Mouse (Mus musculus) stomach, embryonic 15.5 days (tissue): Measurements from ENCODE around the gene Pld1. TPM values are rescaled to one million over a fixed set of nuclear protein-coding genes. Genes with fewer than 3 reads are reported as not detected.

Experiments
- ATAC-seq: fragments of 200-750 bp; cut with Nextera tagmentation; 2 replicates; pipeline ENCODE4 v1.8.0; 2017; ENCODE audit warnings: low read depth, moderate number of reproducible peaks, moderate TSS enrichment; ENCODE audit not compliant: insufficient read depth, low FRiP score
- H3K27ac ChIP-seq: fragments of 300-500 bp; sonication (generic); 2 replicates; pipeline ENCODE4 v1.5.1; 2015; ENCODE audit warnings: mild to moderate bottlenecking, inconsistent platforms
- H3K27me3 ChIP-seq: fragments of 300-500 bp; sonication (generic); replicated peaks from 2 replicates; pipeline ENCODE4 v1.6.1; 2015; ENCODE audit warnings: inconsistent platforms
- H3K36me3 ChIP-seq: fragments of 300-500 bp; sonication (generic); 2 replicates; pipeline ENCODE4 v1.6.1; 2015; ENCODE audit warnings: inconsistent platforms
- H3K4me1 ChIP-seq: fragments of 300-500 bp; sonication (generic); 2 replicates; pipeline ENCODE4 v1.6.1; 2015; ENCODE audit warnings: inconsistent platforms
- H3K4me2 ChIP-seq: fragments of 300-500 bp; sonication (generic); 2 replicates; pipeline ENCODE4 v1.6.1; 2015; ENCODE audit warnings: mild to moderate bottlenecking, inconsistent platforms
- H3K4me3 ChIP-seq: fragments of 300-500 bp; sonication (generic); replicated peaks from 2 replicates; pipeline ENCODE4 v1.5.1; 2015; ENCODE audit warnings: inconsistent platforms
- H3K9ac ChIP-seq: fragments of 300-500 bp; sonication (generic); 2 replicates; pipeline ENCODE4 v1.6.1; 2015; ENCODE audit warnings: inconsistent platforms
- H3K9me3 ChIP-seq: fragments of 300-500 bp; sonication (generic); 2 replicates; pipeline ENCODE4 v1.6.1; 2016; ENCODE audit warnings: inconsistent platforms
- WGBS: fragments of 180-500 bp; shearing (Covaris S2); methylation state at CpG from one replicate; pipeline ENCODE4 v1.1.7; 2015; 5-methylcytosine and 5-hydroxymethylcytosine counted together
- polyA plus RNA-seq: library from polyadenylated mRNA; unstranded; fragments of >200 nt; fragmentation: Nextera tagmentation; extraction: Ambion mirVana; gene quantifications from 2 replicates; pipeline ENCODE4 v1.2.1, GENCODE M21; 2015

Pld1 gene
- polyA plus RNA-seq, 1 experiment from 2014 or later: 7.1 TPM

DNA sequence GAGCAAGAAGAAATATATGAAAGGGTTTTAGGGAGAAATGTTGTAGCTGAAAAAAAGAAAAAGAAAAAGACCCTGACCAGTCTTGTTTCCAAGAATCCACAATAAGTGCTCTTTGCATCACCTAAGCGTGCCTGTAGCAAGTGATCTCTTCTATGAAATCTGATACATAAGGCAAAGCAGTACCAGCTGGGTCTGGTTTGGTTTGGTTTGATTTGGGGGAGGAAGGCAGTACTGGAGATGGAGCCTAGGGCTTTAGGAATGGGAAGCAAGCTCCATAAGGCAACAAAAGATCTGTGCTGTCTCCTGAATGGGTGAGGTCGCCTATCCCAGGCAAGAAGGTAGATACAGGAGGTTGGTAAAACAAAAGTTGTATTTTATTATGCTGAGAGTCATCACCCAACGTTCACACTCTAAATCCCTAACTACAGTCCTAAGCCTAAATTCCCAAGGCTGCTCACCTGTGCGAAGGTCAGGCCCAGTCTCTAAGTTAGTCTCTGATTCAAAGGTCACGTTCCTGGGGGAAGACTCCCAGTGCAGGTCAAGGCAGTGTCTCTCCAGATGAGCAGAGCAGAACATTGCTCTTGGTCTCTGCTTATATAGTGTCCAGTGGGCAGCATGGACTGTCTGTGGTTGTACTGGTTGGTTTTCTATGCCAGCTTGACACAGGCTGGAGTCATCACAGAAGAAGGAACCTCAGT, 10.8 kb downstream of the Pld1 start:
- Histone ChIP-seq H3K9ac (no peak overlapping the region), H3K9me3 (no peaks in the 10 kb centered on the region), H3K4me1 (no peaks in the 10 kb centered on the region), H3K36me3 (no peaks in the 10 kb centered on the region), H3K27ac (no peak overlapping the region), H3K27me3 (no peaks in the 10 kb centered on the region), H3K4me3 (no peak overlapping the region), H3K4me2 (no peak overlapping the region)
- 78% methylated on average over 5 of the region's 5 CpGs for WGBS
- ATAC-seq: no peak

DNA sequence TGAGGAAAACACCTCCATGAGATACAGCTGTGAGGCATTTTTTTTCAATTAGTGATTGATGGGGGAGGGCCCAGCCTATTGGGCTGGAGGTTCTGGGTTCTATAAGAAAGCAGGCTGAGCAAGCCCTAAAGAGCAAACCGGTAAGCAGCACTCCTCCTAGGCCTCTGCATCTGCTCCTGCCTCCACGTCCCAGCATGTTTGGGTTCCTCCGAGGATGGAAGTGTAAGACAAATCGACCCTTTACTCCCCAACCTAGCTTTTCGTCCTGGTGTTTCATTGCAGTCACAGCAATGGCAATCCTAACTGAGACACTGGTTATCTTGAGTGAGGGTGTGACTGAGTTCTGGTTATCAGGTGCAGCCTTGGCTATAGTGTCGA, 11.4 kb downstream of the Pld1 start:
- Histone ChIP-seq H3K4me3 (no peak overlapping the region), H3K4me1 (no peaks in the 10 kb centered on the region), H3K27ac (no peak overlapping the region), H3K27me3 (no peaks in the 10 kb centered on the region), H3K9ac (no peak overlapping the region), H3K9me3 (no peaks in the 10 kb centered on the region), H3K4me2 (no peak overlapping the region), H3K36me3 (no peaks in the 10 kb centered on the region)
- WGBS: 86% methylated on average over 6 of the region's 6 CpGs
- ATAC-seq: no peak

DNA sequence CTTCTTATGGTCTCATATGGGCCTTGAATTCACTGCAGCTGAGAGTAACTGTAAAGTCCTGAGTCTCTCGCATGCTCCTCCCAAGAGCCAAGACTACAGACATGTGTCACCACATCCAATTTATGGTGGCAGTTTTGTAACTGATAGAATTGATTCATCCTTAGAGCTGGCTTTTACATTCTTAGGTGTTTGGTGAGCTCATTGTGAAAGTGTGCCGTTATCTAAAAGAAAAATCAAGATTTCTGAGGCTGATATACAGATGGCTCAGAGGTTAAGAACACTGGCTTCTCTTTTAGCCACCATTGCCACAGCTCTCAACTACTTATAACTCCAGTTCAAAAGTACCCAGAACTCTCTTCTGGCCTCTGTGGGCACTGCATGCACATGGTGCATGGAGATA, 12.2 kb downstream of the Pld1 start:
- 91% methylated on average over 2 of the region's 2 CpGs for WGBS
- Histone ChIP-seq H3K36me3 (no peaks in the 10 kb centered on the region), H3K4me3 (no peak overlapping the region), H3K9me3 (no peaks in the 10 kb centered on the region), H3K9ac (no peak overlapping the region), H3K4me1 (no peaks in the 10 kb centered on the region), H3K27ac (no peak overlapping the region), H3K27me3 (no peaks in the 10 kb centered on the region), H3K4me2 (no peak overlapping the region)
- ATAC-seq: no peak

DNA sequence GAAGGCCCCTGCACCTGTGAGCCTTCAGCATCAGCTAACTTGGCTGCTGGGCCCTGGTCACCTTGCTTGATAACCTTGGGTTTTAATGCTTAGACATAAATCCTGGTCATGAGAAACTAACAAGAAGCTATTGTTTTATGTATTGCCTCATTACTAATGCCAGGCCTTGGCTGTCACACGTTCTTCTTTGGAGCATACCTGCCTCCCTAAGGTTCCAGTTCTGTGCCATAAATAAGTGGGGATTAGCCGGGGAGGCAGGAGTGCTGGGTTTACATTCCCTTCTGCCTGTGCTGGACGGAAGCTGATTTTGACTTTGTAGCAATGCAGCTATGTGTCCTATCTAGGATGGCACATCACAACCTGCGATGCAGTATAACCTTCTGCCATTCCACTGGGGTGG, 13.2 kb downstream of the Pld1 start:
- Histone ChIP-seq H3K9me3 (no peaks in the 10 kb centered on the region), H3K4me3 (no peak overlapping the region), H3K9ac (no peak overlapping the region), H3K27me3 (no peaks in the 10 kb centered on the region), H3K36me3 (no peaks in the 10 kb centered on the region), H3K4me2 (no peak overlapping the region), H3K4me1 (no peaks in the 10 kb centered on the region), H3K27ac (no peak overlapping the region)
- no peak for ATAC-seq
- 78% methylated on average over 4 of the region's 4 CpGs for WGBS

DNA sequence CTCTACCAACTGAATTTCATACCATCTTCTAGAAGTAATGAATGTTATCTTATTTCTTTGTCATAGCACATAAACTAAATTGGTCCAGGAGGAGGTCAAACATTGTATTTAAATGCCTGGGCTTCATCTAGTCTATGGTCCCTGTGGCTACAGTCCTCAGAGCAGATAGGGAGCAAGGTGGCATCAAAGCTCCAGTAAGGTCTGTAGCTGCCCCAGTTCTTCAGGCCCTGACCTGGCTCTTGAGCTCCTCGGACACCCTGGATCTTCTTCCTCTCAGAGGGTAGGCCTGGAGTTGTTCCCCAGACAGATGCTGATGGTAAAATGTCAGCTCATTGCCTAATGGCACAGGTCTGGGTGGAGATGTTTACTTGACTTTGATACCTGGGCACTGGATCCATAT, 17.5 kb downstream of the Pld1 start:
- no peaks in the 10 kb centered on the region for H3K4me1 ChIP-seq
- no peak overlapping the region for H3K27ac ChIP-seq
- ATAC-seq: no peak
- H3K9me3 ChIP-seq: no peaks in the 10 kb centered on the region
- no peak overlapping the region for H3K9ac ChIP-seq
- no peaks in the 10 kb centered on the region for H3K36me3 ChIP-seq
- no peak overlapping the region for H3K4me2 ChIP-seq
- 83% methylated on average over 1 of the region's 1 CpGs for WGBS
- no peak overlapping the region for H3K4me3 ChIP-seq
- no peaks in the 10 kb centered on the region for H3K27me3 ChIP-seq

DNA sequence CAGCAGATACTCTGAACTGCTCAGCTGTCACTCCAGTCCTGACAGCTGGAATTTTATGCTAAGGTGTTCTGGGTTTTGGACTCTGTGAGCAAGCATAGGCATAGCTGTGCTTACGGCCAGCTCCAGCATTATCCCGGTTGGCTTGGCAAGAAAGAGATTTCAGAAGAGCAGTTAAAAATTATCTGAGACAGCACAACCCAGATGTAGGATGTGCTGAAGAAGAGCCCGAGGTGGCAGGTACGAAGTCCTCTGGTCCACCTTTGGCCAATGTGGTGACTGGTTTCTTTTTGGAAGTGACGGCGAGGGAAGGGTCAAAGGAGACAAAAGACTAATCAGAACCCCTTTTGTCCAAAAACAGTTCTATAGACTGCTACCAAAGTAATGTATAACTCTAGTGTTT, 20.7 kb downstream of the Pld1 start:
- Histone ChIP-seq H3K9me3 (no peaks in the 10 kb centered on the region), H3K27ac (no peak overlapping the region), H3K27me3 (no peaks in the 10 kb centered on the region), H3K9ac (no peak overlapping the region), H3K4me2 (no peak overlapping the region), H3K4me3 (no peak overlapping the region), H3K36me3 (no peaks in the 10 kb centered on the region), H3K4me1 (no peaks in the 10 kb centered on the region; the same call in 1 of the 2 replicates)
- WGBS: 90% methylated on average over 6 of the region's 6 CpGs
- no peak for ATAC-seq

DNA sequence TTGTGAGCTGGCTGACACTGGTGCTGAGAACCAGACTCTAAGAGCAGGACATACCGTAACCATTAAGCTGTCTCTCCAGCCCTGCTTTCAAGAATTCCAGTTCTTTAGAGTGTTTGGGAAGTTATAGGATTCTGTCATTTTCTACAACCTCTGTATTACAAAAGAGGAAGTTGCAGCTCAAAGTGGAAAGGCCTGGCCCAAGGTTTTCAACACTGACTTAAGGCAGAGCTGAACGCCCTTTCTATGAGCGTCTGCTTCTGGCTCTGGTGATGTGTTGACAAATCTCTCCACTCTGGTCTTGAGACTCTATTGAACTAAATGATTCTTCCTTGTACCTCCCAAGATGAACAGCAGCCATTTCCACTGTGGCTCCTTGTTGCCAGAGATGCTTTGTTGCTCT, 22.7 kb downstream of the Pld1 start:
- no peak overlapping the region for H3K9ac ChIP-seq
- H3K27ac ChIP-seq: no peak overlapping the region
- H3K27me3 ChIP-seq: no peaks in the 10 kb centered on the region
- H3K36me3 ChIP-seq: no peaks in the 10 kb centered on the region
- 84% methylated on average over 3 of the region's 3 CpGs for WGBS
- H3K4me2 ChIP-seq: no peak overlapping the region
- H3K4me3 ChIP-seq: no peak overlapping the region
- no peak for ATAC-seq
- H3K4me1 ChIP-seq: no peaks in the 10 kb centered on the region; the same call in 1 of the 2 replicates
- no peaks in the 10 kb centered on the region for H3K9me3 ChIP-seq

DNA sequence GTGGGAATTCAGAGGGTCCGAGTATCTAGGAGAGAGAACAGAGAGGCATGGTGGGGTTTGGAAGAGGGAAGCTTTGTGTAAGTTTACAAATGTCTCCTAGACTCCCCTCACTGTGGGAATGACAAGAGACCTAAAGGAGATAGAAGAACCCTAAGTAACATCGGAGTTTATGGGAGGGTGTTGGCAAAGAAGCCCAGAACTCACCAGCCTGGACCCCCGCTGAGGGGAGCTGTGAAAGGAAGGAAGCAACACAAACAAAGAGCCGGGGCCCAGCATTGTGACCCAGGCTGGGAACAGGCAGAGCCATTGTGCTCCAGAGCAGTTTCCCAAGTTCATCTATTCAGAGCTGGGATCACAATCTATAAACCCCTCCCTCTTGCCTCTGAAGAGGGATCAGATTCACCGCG, 25.3 kb downstream of the Pld1 start:
- Histone ChIP-seq H3K9ac (no peak overlapping the region), H3K4me1 (no peaks in the 10 kb centered on the region; the same call in 1 of the 2 replicates), H3K27ac (no peak overlapping the region), H3K4me3 (no peak overlapping the region), H3K27me3 (no peaks in the 10 kb centered on the region), H3K9me3 (no peaks in the 10 kb centered on the region), H3K36me3 (no peaks in the 10 kb centered on the region), H3K4me2 (no peak overlapping the region)
- no peak for ATAC-seq
- WGBS: 40% methylated on average over 6 of the region's 6 CpGs

DNA sequence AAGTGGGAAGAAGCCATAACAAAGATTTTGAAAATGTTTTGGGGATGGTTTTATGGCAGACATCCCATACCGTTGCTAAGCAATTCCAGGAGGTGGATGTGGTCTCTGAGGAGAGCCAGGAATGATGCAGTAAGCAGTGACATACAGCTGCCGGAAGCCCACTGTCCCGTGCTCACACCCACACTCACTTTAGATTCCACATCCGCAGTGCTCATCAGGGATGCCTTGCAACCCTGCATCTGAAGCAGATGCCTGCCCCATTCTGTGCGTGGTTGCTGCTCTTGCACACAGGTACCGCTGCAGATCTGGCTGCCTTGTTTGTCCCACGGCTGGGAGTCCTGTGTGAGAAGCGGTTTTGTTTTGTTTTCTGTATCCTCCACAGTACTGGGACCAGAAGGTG, 30.2 kb downstream of the Pld1 start:
- no peak overlapping the region for H3K9ac ChIP-seq
- H3K36me3 ChIP-seq: no peaks in the 10 kb centered on the region
- H3K4me1 ChIP-seq: no peaks in the 10 kb centered on the region; the same call in 1 of the 2 replicates
- no peaks in the 10 kb centered on the region for H3K9me3 ChIP-seq
- no peak for ATAC-seq
- H3K4me3 ChIP-seq: no peak overlapping the region
- no peak overlapping the region for H3K27ac ChIP-seq
- H3K27me3 ChIP-seq: no peaks in the 10 kb centered on the region
- 86% methylated on average over 8 of the region's 8 CpGs for WGBS
- no peak overlapping the region for H3K4me2 ChIP-seq

DNA sequence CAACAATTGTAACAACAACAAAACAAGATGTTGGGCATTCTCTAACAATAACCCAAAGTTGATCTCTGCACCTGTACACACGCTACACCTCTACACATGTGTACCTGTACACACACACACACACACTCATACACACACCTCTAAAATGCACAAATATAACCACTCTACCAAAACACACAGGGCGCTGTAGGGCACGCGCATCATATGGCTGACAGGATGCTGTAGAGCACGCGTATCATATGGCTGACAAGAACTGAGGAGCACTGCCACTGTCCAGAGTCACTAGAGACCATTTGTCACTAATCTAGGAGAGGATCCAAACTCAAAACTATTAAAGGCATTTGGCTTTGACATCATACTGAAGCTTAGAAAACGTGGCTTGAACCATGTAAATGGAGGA, 35.4 kb downstream of the Pld1 start:
- Histone ChIP-seq H3K27me3 (no peaks in the 10 kb centered on the region), H3K9ac (no peak overlapping the region), H3K4me2 (no peak overlapping the region), H3K36me3 (no peaks in the 10 kb centered on the region), H3K27ac (no peak overlapping the region), H3K9me3 (no peaks in the 10 kb centered on the region), H3K4me3 (no peak overlapping the region), H3K4me1 (no peaks in the 10 kb centered on the region)
- WGBS: 83% methylated on average over 7 of the region's 7 CpGs
- no peak for ATAC-seq

DNA sequence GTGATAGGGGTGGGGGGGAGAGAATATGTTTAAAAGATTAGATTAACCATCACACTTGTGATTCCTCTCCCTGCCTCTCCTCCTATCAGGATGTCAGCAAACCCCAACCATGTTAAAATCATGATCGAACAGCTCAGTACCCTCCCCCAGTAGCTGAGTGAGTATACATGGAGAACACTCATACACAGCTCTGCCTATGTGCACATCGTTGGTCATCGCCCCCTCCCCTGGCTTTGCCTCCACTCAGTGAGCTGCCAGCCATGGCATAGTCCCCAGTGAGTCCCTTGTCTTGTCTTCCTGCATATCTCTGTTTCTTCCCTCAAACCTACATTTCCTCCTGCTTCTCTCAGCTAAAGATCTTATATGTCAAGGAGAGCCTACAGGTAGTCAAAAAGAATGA, 36.5 kb downstream of the Pld1 start:
- no peak for ATAC-seq
- H3K4me3 ChIP-seq: no peak overlapping the region
- no peak overlapping the region for H3K9ac ChIP-seq
- H3K9me3 ChIP-seq: no peaks in the 10 kb centered on the region
- 94% methylated on average over 3 of the region's 3 CpGs for WGBS
- H3K27ac ChIP-seq: no peak overlapping the region
- H3K4me2 ChIP-seq: no peak overlapping the region
- no peaks in the 10 kb centered on the region for H3K36me3 ChIP-seq
- no peaks in the 10 kb centered on the region for H3K4me1 ChIP-seq
- H3K27me3 ChIP-seq: no peaks in the 10 kb centered on the region

DNA sequence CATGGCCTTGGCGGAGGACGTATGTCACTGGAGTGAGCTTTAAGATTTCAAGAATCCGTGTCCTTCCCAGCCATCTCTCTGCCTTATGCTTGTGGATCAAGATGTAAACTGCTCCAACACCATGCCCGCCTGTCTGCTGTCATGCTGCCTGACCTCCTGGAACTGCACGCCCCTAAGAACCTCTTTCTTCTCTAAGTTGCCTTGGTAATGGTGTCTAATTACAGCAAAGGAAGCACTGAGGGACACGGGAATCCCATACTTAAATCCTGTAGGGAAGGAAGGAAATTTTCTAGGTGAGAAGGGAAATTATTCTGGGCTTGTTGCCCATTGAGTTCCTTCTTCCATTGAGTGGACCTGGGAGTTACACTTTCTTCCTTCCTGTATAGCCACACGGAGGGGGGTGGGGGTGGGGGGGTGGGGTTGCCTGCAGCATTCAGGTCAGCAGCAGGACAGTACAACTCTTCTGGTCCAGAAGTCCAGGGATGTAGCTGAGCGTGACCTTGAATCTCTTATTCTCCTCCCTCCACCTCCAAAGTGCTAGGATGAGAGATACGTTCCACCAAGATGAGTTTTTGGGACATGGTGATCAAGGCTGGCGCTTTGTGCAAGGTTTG, 38.5 kb downstream of the Pld1 start:
- no peak overlapping the region for H3K4me2 ChIP-seq
- no peaks in the 10 kb centered on the region for H3K4me1 ChIP-seq
- H3K9me3 ChIP-seq: no peaks in the 10 kb centered on the region
- H3K4me3 ChIP-seq: no peak overlapping the region
- no peaks in the 10 kb centered on the region for H3K36me3 ChIP-seq
- ATAC-seq: no peak
- no peak overlapping the region for H3K27ac ChIP-seq
- H3K9ac ChIP-seq: no peak overlapping the region
- 74% methylated on average over 10 of the region's 10 CpGs for WGBS
- no peaks in the 10 kb centered on the region for H3K27me3 ChIP-seq
